Mouse (Mus musculus) heart, embryonic 16.5 days (tissue): ENCODE measurements around the gene Eif3j1. TPM values are rescaled to one million over a fixed set of nuclear protein-coding genes. Genes with fewer than 3 reads are reported as not detected.

ENCODE experiments used
- ATAC-seq: fragments of 200-750 bp; cut with Nextera tagmentation; replicated peaks from 2 replicates; pipeline ENCODE4 v1.8.0; 2017; ENCODE audit warnings: moderate number of reproducible peaks; ENCODE audit not compliant: insufficient read depth, low FRiP score; ENCODE audit errors: extremely low read depth
- H3K27ac ChIP-seq: fragments of 300-500 bp; sonication (generic); 2 replicates; pipeline ENCODE4 v1.5.1; 2014; ENCODE audit warnings: mild to moderate bottlenecking, low read length, control low read depth, moderate library complexity
- H3K27me3 ChIP-seq: fragments of 300-500 bp; sonication (generic); 2 replicates; pipeline ENCODE4 v1.6.1; 2014; ENCODE audit warnings: low read length, mixed read lengths; ENCODE audit not compliant: control insufficient read depth, insufficient read depth
- H3K36me3 ChIP-seq: fragments of 300-500 bp; sonication (generic); 2 replicates; pipeline ENCODE4 v1.6.1; 2014; ENCODE audit not compliant: control insufficient read depth, insufficient read depth
- H3K4me1 ChIP-seq: fragments of 300-500 bp; sonication (generic); 2 replicates; pipeline ENCODE4 v1.6.1; 2014; ENCODE audit warnings: low read length, mixed read lengths; ENCODE audit not compliant: control insufficient read depth, insufficient read depth
- H3K4me2 ChIP-seq: fragments of 300-500 bp; sonication (generic); 2 replicates; pipeline ENCODE4 v1.6.1; 2014; ENCODE audit warnings: low read depth, mild to moderate bottlenecking, control low read depth, low read length
- H3K4me3 ChIP-seq: fragments of 300-500 bp; sonication (generic); 2 replicates; pipeline ENCODE4 v1.5.1; 2014; ENCODE audit warnings: mild to moderate bottlenecking, control low read depth, low read length
- H3K9ac ChIP-seq: fragments of 300-500 bp; sonication (generic); 2 replicates; pipeline ENCODE4 v1.6.1; 2014; ENCODE audit warnings: low read length, control low read depth
- H3K9me3 ChIP-seq: fragments of 300-500 bp; sonication (generic); replicated peaks from 2 replicates; pipeline ENCODE4 v1.6.1; 2016; ENCODE audit warnings: low read length; ENCODE audit not compliant: control insufficient read depth
- WGBS: fragments of 180-500 bp; shearing (Covaris S2); extraction: QIAGEN DNeasy Blood & Tissue Kit; methylation state at CpG from one replicate; pipeline ENCODE4 v1.1.7; 2014; 5-methylcytosine and 5-hydroxymethylcytosine counted together
- polyA plus RNA-seq: library from polyadenylated mRNA; unstranded; fragments of >200 nt; fragmentation: Nextera tagmentation; extraction: Ambion mirVana; gene quantifications from 2 replicates; pipeline ENCODE4 v1.2.1, GENCODE M21; 2015

Eif3j1 gene
- polyA plus RNA-seq, 1 experiment from 2014 or later, result 10.6 TPM

GRCm38 (mm10) chr2:122031970-122032369 lies 3.6 kb downstream of the Eif3j1 start:
- Histone ChIP-seq H3K4me1 (peaks cover 12% of the 10 kb centered on the region), H3K27me3 (no peaks in the 10 kb centered on the region), H3K36me3 (peaks cover 4% of the 10 kb centered on the region; the same call in 1 of the 2 replicates), H3K27ac (no peak overlapping the region), H3K9ac (no peak overlapping the region), H3K9me3 (no peaks in the 10 kb centered on the region), H3K4me2 (no peak overlapping the region), H3K4me3 (no peak overlapping the region)
- WGBS, result 69% methylated on average over 6 of the region's 6 CpGs
- ATAC-seq, result no peak

GRCm38 (mm10) chr2:122036064-122036463 lies 7.7 kb downstream of the Eif3j1 start:
- H3K36me3 ChIP-seq, result peaks cover 6% of the 10 kb centered on the region; the same call in 1 of the 2 replicates
- H3K9ac ChIP-seq, result no peak overlapping the region
- no peak overlapping the region for H3K4me2 ChIP-seq
- whole genome bisulfite sequencing, result 61% methylated on average over 3 of the region's 3 CpGs
- no peak overlapping the region for H3K4me3 ChIP-seq
- no peaks in the 10 kb centered on the region for H3K27me3 ChIP-seq
- no peaks in the 10 kb centered on the region; the same call in 1 of the 2 replicates for H3K4me1 ChIP-seq
- no peak overlapping the region for H3K27ac ChIP-seq
- H3K9me3 ChIP-seq, result no peaks in the 10 kb centered on the region
- no peak for ATAC-seq

GRCm38 (mm10) chr2:122043926-122044325 lies 15.6 kb downstream of the Eif3j1 start:
- Histone ChIP-seq H3K9me3 (no peaks in the 10 kb centered on the region), H3K4me2 (no peak overlapping the region), H3K27ac (no peak overlapping the region), H3K4me1 (no peaks in the 10 kb centered on the region), H3K4me3 (no peak overlapping the region), H3K27me3 (no peaks in the 10 kb centered on the region), H3K36me3 (peaks cover 22% of the 10 kb centered on the region), H3K9ac (no peak overlapping the region)
- no peak for ATAC-seq

GRCm38 (mm10) chr2:122059365-122060115 lies 31.2 kb downstream of the Eif3j1 start:
- H3K4me2 ChIP-seq, result no peak overlapping the region
- H3K4me3 ChIP-seq, result no peak overlapping the region
- no peaks in the 10 kb centered on the region for H3K9me3 ChIP-seq
- 75% methylated on average over 11 of the region's 11 CpGs for WGBS
- H3K27me3 ChIP-seq, result no peaks in the 10 kb centered on the region
- H3K36me3 ChIP-seq, result peaks cover 13% of the 10 kb centered on the region
- no peak for ATAC-seq
- no peak overlapping the region for H3K27ac ChIP-seq
- no peak overlapping the region for H3K9ac ChIP-seq
- H3K4me1 ChIP-seq, result 0 out of 2 replicates have a peak, but pooled peaks cover 2% of the 10 kb centered on the region

GRCm38 (mm10) chr2:122065200-122065969 lies 37.0 kb downstream of the Eif3j1 start:
- H3K27ac ChIP-seq, result no peak overlapping the region; the same call in 1 of the 2 replicates
- whole genome bisulfite sequencing, result 45% methylated on average over 14 of the region's 14 CpGs
- H3K36me3 ChIP-seq, result 0 out of 2 replicates have a peak, but pooled peaks cover 3% of the 10 kb centered on the region
- H3K4me2 ChIP-seq, result no peak overlapping the region
- no peak; the same call in 1 of the 2 replicates for ATAC-seq
- no peaks in the 10 kb centered on the region for H3K9me3 ChIP-seq
- H3K9ac ChIP-seq, result no peak overlapping the region
- H3K27me3 ChIP-seq, result no peaks in the 10 kb centered on the region
- no peak overlapping the region for H3K4me3 ChIP-seq
- H3K4me1 ChIP-seq, result peaks cover 5% of the 10 kb centered on the region; the same call in 1 of the 2 replicates

- H3K27me3 ChIP-seq, result no peaks in the 10 kb centered on the region
- H3K4me2 ChIP-seq, result peak overlapping the region; percentile 22; the same call in 1 of the 2 replicates
- H3K9me3 ChIP-seq, result no peaks in the 10 kb centered on the region
- WGBS, result 48% methylated on average over 8 of the region's 8 CpGs
- H3K9ac ChIP-seq, result no peak overlapping the region
- no peak overlapping the region for H3K4me3 ChIP-seq
- ATAC-seq, result peak; percentile 85
- H3K36me3 ChIP-seq, result peaks cover 6% of the 10 kb centered on the region; the same call in 1 of the 2 replicates
- H3K27ac ChIP-seq, result peak overlapping the region; percentile 82
- H3K4me1 ChIP-seq, result peaks cover 3% of the 10 kb centered on the region; the same call in 1 of the 2 replicates
These were observed 37.9 kb downstream of the Eif3j1 start for GRCm38 (mm10) chr2:122066241-122066640.

- H3K27ac ChIP-seq, result no peak overlapping the region
- H3K4me1 ChIP-seq, result peaks cover 3% of the 10 kb centered on the region; the same call in 1 of the 2 replicates
- H3K4me2 ChIP-seq, result no peak overlapping the region
- H3K27me3 ChIP-seq, result no peaks in the 10 kb centered on the region
- H3K4me3 ChIP-seq, result no peak overlapping the region
- H3K36me3 ChIP-seq, result peaks cover 3% of the 10 kb centered on the region
- WGBS, result 77% methylated on average over 6 of the region's 6 CpGs
- no peak overlapping the region for H3K9ac ChIP-seq
- no peaks in the 10 kb centered on the region for H3K9me3 ChIP-seq
- no peak for ATAC-seq
These were observed 41.0 kb downstream of the Eif3j1 start for GRCm38 (mm10) chr2:122069144-122069912.

- WGBS, result 34% methylated on average over 5 of the region's 5 CpGs
- Histone ChIP-seq H3K27me3 (no peaks in the 10 kb centered on the region), H3K9me3 (no peaks in the 10 kb centered on the region), H3K4me1 (peaks cover 3% of the 10 kb centered on the region; the same call in 1 of the 2 replicates), H3K4me3 (no peak overlapping the region), H3K4me2 (no peak overlapping the region), H3K9ac (no peak overlapping the region), H3K36me3 (peaks cover 9% of the 10 kb centered on the region), H3K27ac (no peak overlapping the region)
- no peak for ATAC-seq
These were observed 41.6 kb downstream of the Eif3j1 start for GRCm38 (mm10) chr2:122069922-122070321.
